Mouse (Mus musculus): Measurements from ENCODE around the gene Cyp4f39. TPM values are rescaled to one million over a fixed set of nuclear protein-coding genes. Genes with fewer than 3 reads are reported as not detected.
A peak's percentile ranks its signal among the peaks of the same experiment; 100 is the strongest.
"Not testable (repeated sequence)": the region's sequence is repeated elsewhere in the genome, so short reads cannot be mapped to it uniquely, and the experiment has no call there.

Gene Cyp4f39
- total RNA-seq, 2 experiments from 2014 or later, result not detected

DNA sequence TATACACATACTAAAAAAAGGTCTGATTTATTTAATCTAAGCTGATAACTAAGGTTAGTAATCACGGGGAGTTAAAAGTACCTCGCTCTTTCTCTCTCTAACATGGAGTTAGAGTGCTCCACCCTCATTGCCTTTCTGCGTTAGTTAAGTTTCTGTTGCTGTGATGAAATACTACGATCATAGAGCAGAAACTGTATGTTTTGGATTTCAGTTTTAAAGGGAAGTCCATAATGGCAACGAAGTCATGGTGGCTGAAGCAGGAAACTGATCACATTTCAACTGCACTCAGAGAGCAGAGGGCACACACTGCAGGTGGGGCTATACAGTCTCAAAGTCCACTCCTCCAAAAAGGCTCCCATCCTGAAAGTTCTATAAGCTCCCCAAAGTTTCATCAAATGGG, 70.3 kb downstream of the Cyp4f39 start:
- ATAC-seq (replicated peaks; ENCODE audit: low FRiP score, poor library complexity, severe bottlenecking), result no peak

DNA sequence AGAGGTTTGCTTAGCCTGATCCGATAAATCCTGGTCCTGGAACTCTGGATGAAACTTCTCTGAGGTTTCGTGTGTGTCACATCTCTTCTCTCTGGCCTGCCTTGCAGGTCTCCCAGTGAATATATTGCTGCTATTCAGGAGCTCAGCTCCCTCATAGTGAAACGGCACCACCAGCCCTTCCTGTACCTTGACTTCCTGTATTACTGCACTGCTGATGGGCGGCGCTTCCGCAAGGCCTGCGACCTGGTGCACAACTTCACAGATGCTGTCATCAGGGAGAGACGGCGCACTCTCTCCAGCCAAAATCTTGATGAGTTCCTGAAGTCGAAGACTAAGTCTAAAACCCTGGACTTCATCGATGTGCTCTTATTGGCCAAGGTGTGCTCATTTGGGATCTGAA, 71.4 kb downstream of the Cyp4f39 start:
- no peak for ATAC-seq (replicated peaks; ENCODE audit: low FRiP score, poor library complexity, severe bottlenecking)

GRCm38 (mm10) chr17:32526341-32526740, 73.8 kb downstream of the Cyp4f39 start:
- ATAC-seq (replicated peaks; ENCODE audit: low FRiP score, poor library complexity, severe bottlenecking), result not testable (repeated sequence)

- ATAC-seq (replicated peaks; ENCODE audit: low FRiP score, poor library complexity, severe bottlenecking), result no peak
These were observed 75.2 kb downstream of the Cyp4f39 start for GRCm38 (mm10) chr17:32527748-32528147.

GRCm38 (mm10) chr17:32528408-32529337, 76.2 kb downstream of the Cyp4f39 start:
- ATAC-seq (replicated peaks; ENCODE audit: low FRiP score, poor library complexity, severe bottlenecking), result peak; percentile 75

- not testable (repeated sequence) for ATAC-seq (replicated peaks; ENCODE audit: low FRiP score, poor library complexity, severe bottlenecking)
These were observed 79.8 kb downstream of the Cyp4f39 start for GRCm38 (mm10) chr17:32532356-32532755.

GRCm38 (mm10) chr17:32534068-32534467, 81.5 kb downstream of the Cyp4f39 start:
- ATAC-seq (replicated peaks; ENCODE audit: low FRiP score, poor library complexity, severe bottlenecking), result no peak

- ATAC-seq (replicated peaks; ENCODE audit: low FRiP score, poor library complexity, severe bottlenecking), result 0 out of 2 replicates have a peak, but pooled peaks have one; percentile 49
These were observed 83.7 kb downstream of the Cyp4f39 start, which contains the start of gene Cyp4f16 for GRCm38 (mm10) chr17:32536051-32536866. TSS of gene Cyp4f16 (plus strand) at chr17:32536558.

DNA sequence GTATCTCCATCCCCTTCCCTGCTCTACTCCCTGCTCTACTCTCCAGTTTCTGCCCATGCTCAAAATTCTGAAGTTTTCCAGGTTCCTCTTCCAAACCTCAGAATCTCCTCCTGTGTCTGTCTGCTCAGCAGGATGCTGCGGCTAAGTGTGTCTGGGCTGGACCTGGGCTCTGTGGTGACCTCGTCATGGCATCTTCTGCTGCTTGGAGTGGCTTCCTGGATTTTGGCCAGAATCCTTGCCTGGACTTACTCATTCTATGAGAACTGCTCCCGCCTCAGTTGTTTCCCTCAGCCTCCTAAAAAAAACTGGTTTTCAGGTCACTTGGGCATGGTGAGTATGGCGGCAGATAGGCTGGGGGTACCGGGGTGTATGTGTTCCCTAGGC, 84.3 kb downstream of the Cyp4f39 start:
- ATAC-seq (replicated peaks; ENCODE audit: low FRiP score, poor library complexity, severe bottlenecking), result no peak

Other genes starting within 250 kb of the Cyp4f39 start
- gene Brd4, start 168.0 kb upstream of the Cyp4f39 start, total RNA-seq (2015; ENCODE audit: low replicate concordance), result 116 and 144 TPM in 2 replicates
- 61.8 and 82.5 TPM in 2 replicates for gene Brd4, start 168.0 kb upstream of the Cyp4f39 start, total RNA-seq (2017; ENCODE audit: low replicate concordance)
- gene Akap8, start 131.5 kb upstream of the Cyp4f39 start, total RNA-seq (2015; ENCODE audit: low replicate concordance), result 26.8 and 33.5 TPM in 2 replicates
- 60.9 and 62.4 TPM in 2 replicates for gene Akap8, start 131.5 kb upstream of the Cyp4f39 start, total RNA-seq (2017; ENCODE audit: low replicate concordance)
- 45.8 and 108 TPM in 2 replicates for gene Akap8l, start 102.1 kb upstream of the Cyp4f39 start, total RNA-seq (2015; ENCODE audit: low replicate concordance)
- 150 and 167 TPM in 2 replicates for gene Akap8l, start 102.1 kb upstream of the Cyp4f39 start, total RNA-seq (2017; ENCODE audit: low replicate concordance)
- gene Wiz, start 63.3 kb upstream of the Cyp4f39 start, total RNA-seq (2015; ENCODE audit: low replicate concordance), result 14.1 and 19.7 TPM in 2 replicates
- gene Wiz, start 63.3 kb upstream of the Cyp4f39 start, total RNA-seq (2017; ENCODE audit: low replicate concordance), result 3.3 and 5.6 TPM in 2 replicates
- gene Rasal3, start 49.1 kb upstream of the Cyp4f39 start, total RNA-seq (2015; ENCODE audit: low replicate concordance), result 12.6 and 16.3 TPM in 2 replicates
- 5.3 and 17.5 TPM in 2 replicates for gene Rasal3, start 49.1 kb upstream of the Cyp4f39 start, total RNA-seq (2017; ENCODE audit: low replicate concordance)
- gene Pglyrp2, start 28.6 kb upstream of the Cyp4f39 start, total RNA-seq (2015; ENCODE audit: low replicate concordance), result 1.1 and 3.4 TPM in 2 replicates
- 1.2 and 2.1 TPM in 2 replicates for gene Pglyrp2, start 28.6 kb upstream of the Cyp4f39 start, total RNA-seq (2017; ENCODE audit: low replicate concordance)
- not detected in 2 replicates for gene Cyp4f17, start 53.3 kb downstream of the Cyp4f39 start, total RNA-seq (2015; ENCODE audit: low replicate concordance)
- gene Cyp4f17, start 53.3 kb downstream of the Cyp4f39 start, total RNA-seq (2017; ENCODE audit: low replicate concordance), result not detected in 2 replicates
- gene Cyp4f16, start 83.8 kb downstream of the Cyp4f39 start, total RNA-seq (2015; ENCODE audit: low replicate concordance), result 1.7 and 7.2 TPM in 2 replicates
- 5.3 TPM in 1 of 2 replicates, not detected in the other for gene Cyp4f16, start 83.8 kb downstream of the Cyp4f39 start, total RNA-seq (2017; ENCODE audit: low replicate concordance)
- not detected in 2 replicates for gene Cyp4f37, start 168.6 kb downstream of the Cyp4f39 start, total RNA-seq (2015; ENCODE audit: low replicate concordance)
- not detected in 2 replicates for gene Cyp4f37, start 168.6 kb downstream of the Cyp4f39 start, total RNA-seq (2017; ENCODE audit: low replicate concordance)
- gene Cyp4f40, start 206.2 kb downstream of the Cyp4f39 start, total RNA-seq (2015; ENCODE audit: low replicate concordance), result not detected in 2 replicates
- gene Cyp4f40, start 206.2 kb downstream of the Cyp4f39 start, total RNA-seq (2017; ENCODE audit: low replicate concordance), result not detected in 2 replicates
- not detected in 2 replicates for gene Cyp4f15, start 232.9 kb downstream of the Cyp4f39 start, total RNA-seq (2015; ENCODE audit: low replicate concordance)
- gene Cyp4f15, start 232.9 kb downstream of the Cyp4f39 start, total RNA-seq (2017; ENCODE audit: low replicate concordance), result not detected in 2 replicates